Mouse (Mus musculus): ENCODE results near the gene 1110008P14Rik. TPM values are rescaled to one million over a fixed set of nuclear protein-coding genes. Genes with fewer than 3 reads are reported as not detected.

Gene 1110008P14Rik
- total RNA-seq (2021) = 100 to 1,000 TPM; 341 to 349 TPM
- long read RNA-seq, experiment 1, transcript 1110008P14Rik-202 (2 exons, 2,618 nt) = minor isoform, 5 of 198 reads
- long read RNA-seq, experiment 1, transcript 1110008P14Rik-201 (2 exons, 680 nt) = major isoform, 175 of 198 reads
- long read RNA-seq, experiment 1, partial matches to known transcripts = 10 of 198 reads
- long read RNA-seq, experiment 1, other reads (novel, unspliced or antisense) = 8 of 198 reads
- long read RNA-seq, experiment 2, transcript 1110008P14Rik-201 (2 exons, 680 nt) = major isoform, 171 of 200 reads
- long read RNA-seq, experiment 2, partial matches to known transcripts = 0 of 200 reads
- long read RNA-seq, experiment 2, other reads (novel, unspliced or antisense) = 26 of 200 reads

GRCm38 (mm10) chr2:32381775-32382223 is at the start of gene 1110008P14Rik:
1110008P14Rik (minus strand) TSS chr2:32381938.
- peak within 1 kb of the TSS; percentile 88 for H3K4me3 ChIP-seq
- peak; percentile 93 to 94 for DNase-seq (ENCODE audit: extremely low spot score in 1 of 2, low spot score in 2 of 2)
- peak within 1 kb of the TSS; percentile 90 for H3K27ac ChIP-seq
- intact Hi-C loops (cut with DNase I) = loop anchor here (2.0 kb wide), 1 partner anchor 19 kb away; no protein-coding TSS in a partner anchor
- no peak for TF ChIP-seq CTCF (IDR thresholded peaks at IDR 0.05)

DNA sequence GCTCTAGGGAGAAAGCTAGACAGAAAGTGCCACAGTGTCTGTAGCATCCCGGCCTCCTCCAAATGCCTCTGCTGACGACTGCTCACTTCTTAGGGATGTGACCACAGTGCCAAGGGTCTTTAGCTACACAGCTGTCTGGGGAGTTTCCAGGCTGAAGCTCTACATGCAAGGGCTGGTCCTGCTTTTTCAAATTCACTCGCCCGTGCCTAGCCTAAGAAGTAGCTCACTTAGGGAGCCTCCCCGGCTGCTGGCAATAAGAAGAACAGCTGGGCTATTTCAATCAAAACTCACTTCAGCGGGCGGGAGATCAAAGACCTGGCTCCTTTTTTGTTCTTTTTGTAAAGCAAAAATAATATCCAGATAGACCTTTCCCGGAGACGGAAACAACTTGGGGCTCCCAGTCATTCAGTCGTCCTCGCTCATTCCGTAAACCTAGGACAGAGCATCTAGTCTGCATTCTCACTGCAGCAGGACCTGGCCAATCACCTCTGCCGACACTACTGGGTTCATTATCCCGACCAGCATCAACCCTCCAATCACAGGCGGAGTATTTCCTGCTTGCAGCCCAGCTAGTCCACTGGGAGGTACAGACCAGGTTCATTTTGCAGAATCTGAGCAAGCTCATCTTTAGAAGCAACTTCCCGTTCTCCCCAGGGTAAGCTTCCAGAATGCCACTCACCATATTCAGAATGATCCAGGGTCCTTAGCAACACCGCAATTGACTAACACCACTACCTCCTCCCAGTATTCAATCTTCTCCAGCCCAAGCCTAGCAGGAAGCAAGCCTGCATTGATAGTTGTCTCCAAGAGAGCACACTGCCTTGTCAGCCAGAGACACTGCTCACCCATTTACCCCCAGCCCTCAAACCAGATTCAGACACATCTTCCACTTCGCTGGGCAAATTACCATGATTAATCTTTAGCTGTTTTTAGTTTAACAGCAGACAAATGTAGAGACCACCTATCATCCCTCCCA is 49.3 kb upstream of the 1110008P14Rik start:
- no peak for TF ChIP-seq CTCF (IDR thresholded peaks at IDR 0.05)
- DNase-seq (ENCODE audit: extremely low spot score in 1 of 2, low spot score in 2 of 2) = peak; percentile 81 to 84
- intact Hi-C loops (cut with DNase I) = loop anchor here (2.0 kb wide), 1 partner anchor 20 kb away; the partner anchor contains the start of genes Naif1 and Slc25a25

DNA sequence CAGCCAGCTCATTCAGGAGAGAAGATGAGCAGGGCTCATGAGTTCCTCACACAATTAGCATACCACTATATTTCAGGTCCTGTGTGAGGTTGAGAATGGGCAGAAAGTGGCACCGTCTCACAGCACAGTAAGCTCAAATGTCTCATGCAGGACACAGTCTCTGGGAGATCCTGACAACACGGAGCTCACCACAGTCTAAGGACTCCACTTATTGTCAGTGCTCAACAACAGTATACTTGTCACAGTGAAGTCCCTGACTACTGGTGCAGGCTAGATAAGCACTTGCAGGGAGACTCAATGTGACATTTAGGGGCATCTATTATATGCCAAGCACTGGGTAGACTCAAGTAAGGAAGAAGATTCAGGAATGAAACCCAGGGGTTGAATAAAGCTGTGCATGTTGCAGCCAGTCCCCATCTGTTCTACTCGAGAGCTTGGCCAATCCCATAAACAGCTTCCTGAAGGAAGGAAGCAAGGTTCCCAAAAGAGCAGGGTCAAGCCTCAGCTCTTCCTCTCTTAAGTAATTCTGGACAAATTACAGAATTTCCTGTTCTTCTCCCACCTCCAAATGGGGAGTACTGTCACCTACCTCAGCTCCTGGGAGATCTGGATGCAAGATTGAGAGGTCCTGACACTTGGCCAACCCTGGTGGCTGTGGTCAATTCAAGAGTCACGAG is 47.6 kb upstream of the 1110008P14Rik start:
- peak overlapping the region; percentile 72; the same call in 1 of the 2 replicates for H3K27ac ChIP-seq
- intact Hi-C loops (cut with DNase I) = no loop called here
- DNase-seq (ENCODE audit: extremely low spot score in 1 of 2, low spot score in 2 of 2) = no peak
- no peak for TF ChIP-seq CTCF (IDR thresholded peaks at IDR 0.05)
- peak overlapping the region; percentile 59 for H3K4me3 ChIP-seq

More for the DNA sequence above, 49.3 kb upstream of the 1110008P14Rik start:
- Histone ChIP-seq H3K4me3 (peak overlapping the region; percentile 59), H3K27ac (peak overlapping the region; percentile 90)

GRCm38 (mm10) chr2:32428262-32428722 is 46.6 kb upstream of the 1110008P14Rik start:
- DNase-seq (ENCODE audit: extremely low spot score in 1 of 2, low spot score in 2 of 2) = peak; percentile 47 to 65
- H3K27ac ChIP-seq = peak overlapping the region; percentile 72
- peak overlapping the region; percentile 59 for H3K4me3 ChIP-seq
- intact Hi-C loops (cut with DNase I) = no loop called here
- TF ChIP-seq CTCF (IDR thresholded peaks at IDR 0.05) = no peak

DNA sequence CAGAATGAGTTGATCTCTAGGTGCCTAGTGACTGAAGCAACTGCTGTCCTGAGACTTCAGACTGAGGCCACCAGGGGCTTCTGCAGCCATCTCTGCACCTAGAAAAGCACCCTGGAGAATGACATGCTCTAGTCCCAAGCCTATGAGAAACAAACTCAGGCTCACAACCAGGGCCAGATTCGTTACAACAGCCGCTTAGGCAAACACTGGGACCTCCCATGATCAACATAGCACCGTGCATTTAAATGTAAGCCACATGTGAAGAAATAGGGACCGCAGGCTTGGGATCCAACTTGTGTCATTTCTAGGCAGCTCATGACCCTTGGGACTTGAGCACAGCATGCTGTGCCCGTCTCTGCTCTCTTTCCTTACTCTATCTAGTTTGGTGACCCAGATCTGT is 46.0 kb upstream of the 1110008P14Rik start:
- TF ChIP-seq CTCF (IDR thresholded peaks at IDR 0.05) = no peak; the same call in 1 of the 2 replicates
- Histone ChIP-seq H3K27ac (peak overlapping the region; percentile 5; the same call in 1 of the 2 replicates), H3K4me3 (peak overlapping the region; percentile 59)
- intact Hi-C loops (cut with DNase I) = no loop called here
- no peak for DNase-seq (ENCODE audit: extremely low spot score in 1 of 2, low spot score in 2 of 2)

GRCm38 (mm10) chr2:32426141-32426540 is 44.4 kb upstream of the 1110008P14Rik start:
- TF ChIP-seq CTCF (IDR thresholded peaks at IDR 0.05) = no peak
- intact Hi-C loops (cut with DNase I) = no loop called here

DNA sequence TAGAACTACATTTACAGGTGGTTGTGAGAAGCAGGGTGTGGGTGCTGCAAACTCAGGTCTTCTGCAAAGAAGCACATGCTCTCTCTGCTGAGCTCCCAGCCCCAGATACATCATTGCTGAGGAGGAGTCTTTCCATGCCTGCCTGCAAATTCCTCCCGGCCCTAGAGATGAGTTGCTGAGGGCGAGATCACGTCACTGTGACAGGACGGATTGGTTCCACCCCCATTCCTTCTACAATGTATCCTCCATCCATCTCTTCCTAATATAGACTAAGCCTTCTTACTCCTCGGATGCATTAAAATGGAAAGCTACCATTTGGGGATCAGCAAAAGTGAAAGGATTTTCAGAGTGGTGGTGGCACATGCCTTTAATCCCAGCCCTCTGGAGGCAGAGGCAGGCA is 43.8 kb upstream of the 1110008P14Rik start:
- Histone ChIP-seq H3K27ac (peak overlapping the region; percentile 24; the same call in 1 of the 2 replicates), H3K4me3 (no peak overlapping the region)
- intact Hi-C loops (cut with DNase I) = no loop called here
- no peak for TF ChIP-seq CTCF (IDR thresholded peaks at IDR 0.05)
- peak in 1 of 2 experiments; percentile 49 for DNase-seq (ENCODE audit: extremely low spot score in 1 of 2, low spot score in 2 of 2)

More at GRCm38 (mm10) chr2:32426141-32426540, 44.4 kb upstream of the 1110008P14Rik start:
- Histone ChIP-seq H3K27ac (0 out of 2 replicates have a peak overlapping the region, but pooled peaks have one; percentile 24), H3K4me3 (no peak overlapping the region)
- no peak for DNase-seq (ENCODE audit: extremely low spot score in 1 of 2, low spot score in 2 of 2)

- Histone ChIP-seq H3K27ac (peak overlapping the region; percentile 20; the same call in 1 of the 2 replicates), H3K4me3 (no peak overlapping the region)
- DNase-seq (ENCODE audit: extremely low spot score in 1 of 2, low spot score in 2 of 2) = no peak
- TF ChIP-seq CTCF (IDR thresholded peaks at IDR 0.05) = no peak
- intact Hi-C loops (cut with DNase I) = loop anchor here (5.0 kb wide), 1 partner anchor 63 kb away; no protein-coding TSS in a partner anchor
Measured at GRCm38 (mm10) chr2:32424796-32425195, 43.1 kb upstream of the 1110008P14Rik start.

DNA sequence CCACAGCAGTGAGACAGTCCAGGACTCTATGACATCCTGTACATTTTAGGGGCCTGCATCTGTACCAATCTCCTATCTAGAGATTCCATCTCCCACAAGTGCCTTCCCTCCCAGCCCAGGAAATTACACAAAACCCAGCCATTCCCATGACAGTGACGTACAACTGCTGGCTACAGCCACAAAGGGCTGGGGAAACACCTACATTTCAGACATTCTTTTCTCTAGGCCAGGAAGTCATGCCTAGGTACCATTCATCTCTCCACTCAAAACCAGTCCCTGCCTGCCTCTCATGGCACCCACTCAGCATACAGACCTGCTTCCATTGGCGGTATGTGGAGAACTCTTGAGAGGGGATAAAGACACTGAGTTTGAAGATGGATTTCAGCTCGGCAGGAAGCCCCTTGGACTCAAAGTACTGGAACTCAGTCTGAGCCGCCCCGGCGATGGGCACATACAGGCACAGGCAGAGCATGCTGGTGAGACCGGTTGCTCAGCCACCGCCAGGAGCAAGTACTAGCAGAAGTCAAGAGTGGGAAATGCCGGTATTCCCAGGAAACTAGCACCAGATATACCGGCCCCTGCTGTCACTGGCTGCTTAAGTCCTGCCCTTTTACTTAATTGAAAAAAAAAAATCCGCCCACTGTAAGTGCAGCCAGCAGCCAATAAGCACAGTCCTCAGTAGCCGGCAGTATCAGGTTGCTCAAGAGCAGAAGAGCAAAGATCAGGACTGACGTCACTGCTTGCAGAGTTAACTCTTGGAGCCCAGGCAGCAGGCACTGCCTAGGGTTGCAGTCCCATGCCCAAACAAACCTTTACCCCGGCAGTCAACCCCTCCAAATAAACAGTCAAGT is 42.0 kb upstream of the 1110008P14Rik start:
- no peak; the same call in 1 of the 2 replicates for TF ChIP-seq CTCF (IDR thresholded peaks at IDR 0.05)
- no peak for DNase-seq (ENCODE audit: extremely low spot score in 1 of 2, low spot score in 2 of 2)
- peak overlapping the region; percentile 67 for H3K27ac ChIP-seq
- peak overlapping the region; percentile 49 for H3K4me3 ChIP-seq
- intact Hi-C loops (cut with DNase I) = loop anchor here (5.0 kb wide), 1 partner anchor 64 kb away; no protein-coding TSS in a partner anchor

DNA sequence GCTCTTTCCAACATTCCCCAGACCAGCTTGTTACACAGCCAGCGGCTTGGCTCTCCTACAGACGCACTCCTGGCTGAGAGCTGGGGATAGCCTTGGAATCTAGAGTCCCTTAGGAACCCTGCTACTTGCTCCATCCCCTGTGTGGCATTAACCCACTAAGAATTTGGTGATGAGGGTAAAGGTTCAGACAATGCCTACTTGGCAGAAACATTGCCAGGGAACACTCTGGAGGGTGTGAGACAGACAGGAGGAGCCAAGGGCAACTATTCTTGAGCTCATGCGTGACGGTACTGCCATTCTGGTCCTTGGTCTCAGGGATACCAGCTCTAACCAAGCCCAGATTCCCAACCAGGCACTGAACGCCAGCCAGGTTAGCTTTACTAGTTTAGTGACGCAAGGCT is 40.1 kb upstream of the 1110008P14Rik start:
- TF ChIP-seq CTCF (IDR thresholded peaks at IDR 0.05) = no peak
- no peak for DNase-seq (ENCODE audit: extremely low spot score in 1 of 2, low spot score in 2 of 2)
- H3K27ac ChIP-seq = no peak overlapping the region
- H3K4me3 ChIP-seq = no peak overlapping the region
- intact Hi-C loops (cut with DNase I) = loop anchor here (5.0 kb wide), 1 partner anchor 65 kb away; no protein-coding TSS in a partner anchor

Data from left cerebral cortex, adult 2 months (tissue).